Mouse (Mus musculus) left cerebral cortex, adult 11 months (tissue): ENCODE measurements around the gene Sec14l2.
"Not testable (repeated sequence)": the region's sequence is repeated elsewhere in the genome, so short reads cannot be mapped to it uniquely, and the experiment has no call there.

Experiments used
- DNase-seq: peaks from one replicate; pipeline ENCODE4 v3.0.0; 2022; ENCODE audit warnings: low spot score

Gene Sec14l2

GRCm38 (mm10) chr11:4133450-4133849 is 10.2 kb upstream of the Sec14l2 start:
- DNase-seq: no peak

DNA sequence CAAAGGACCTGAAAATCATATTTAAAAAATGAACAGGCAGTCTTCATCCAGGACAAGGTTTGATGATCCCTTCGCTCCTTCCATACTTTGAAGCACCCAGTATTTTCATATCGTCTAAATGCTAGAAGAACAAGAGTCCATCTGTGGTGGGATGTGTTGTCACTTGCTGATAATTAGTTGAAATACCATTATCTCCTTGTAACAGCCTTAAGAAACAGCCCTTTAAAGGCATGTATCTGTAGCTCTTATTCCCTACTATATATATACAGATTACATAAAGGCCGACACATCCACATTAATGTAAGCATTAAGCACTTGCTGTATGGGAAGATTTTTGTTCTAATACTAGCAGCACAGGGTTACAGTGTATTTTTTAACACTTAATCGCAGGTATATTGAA is 5.2 kb upstream of the Sec14l2 start:
- not testable (repeated sequence) for DNase-seq

DNA sequence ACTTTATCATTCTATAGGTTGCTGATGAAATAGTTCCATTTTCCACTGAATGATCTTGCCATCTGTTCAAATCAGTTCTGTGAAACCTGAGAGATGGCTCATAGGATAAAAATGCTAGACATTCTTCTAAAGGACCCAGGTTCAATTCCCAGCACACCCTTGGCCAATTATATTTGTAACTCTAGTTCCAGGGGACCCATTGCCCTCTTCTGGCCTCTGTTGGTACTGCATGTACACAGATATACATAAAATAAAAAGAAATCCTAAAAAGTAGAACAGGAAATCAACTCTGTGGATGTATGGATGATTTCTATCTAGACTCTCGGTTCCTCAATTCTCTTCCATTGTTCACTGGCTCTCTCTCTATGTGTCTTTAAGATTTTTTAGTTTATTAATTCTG is 3.8 kb upstream of the Sec14l2 start:
- no peak for DNase-seq

DNA sequence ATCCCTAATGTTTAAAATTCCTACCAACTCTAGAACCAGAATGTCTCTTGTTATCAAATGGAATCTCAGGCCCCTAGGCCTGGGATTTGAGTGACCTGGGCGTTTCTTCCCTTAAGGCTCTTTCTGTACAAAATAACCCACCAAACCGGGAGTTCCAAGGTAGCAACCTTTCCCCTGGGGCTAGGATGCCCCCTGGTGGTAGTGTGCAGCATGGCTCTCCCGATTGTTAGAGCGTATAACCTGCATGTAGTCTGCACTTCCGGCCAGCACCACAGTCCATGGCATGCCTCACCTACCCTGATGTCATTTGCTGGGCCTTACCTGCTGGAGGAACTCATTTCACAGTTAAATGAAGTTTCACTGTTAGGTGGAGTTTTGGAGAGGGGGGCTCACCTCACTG is 707 bp upstream of the Sec14l2 start:
- DNase-seq: no peak

DNA sequence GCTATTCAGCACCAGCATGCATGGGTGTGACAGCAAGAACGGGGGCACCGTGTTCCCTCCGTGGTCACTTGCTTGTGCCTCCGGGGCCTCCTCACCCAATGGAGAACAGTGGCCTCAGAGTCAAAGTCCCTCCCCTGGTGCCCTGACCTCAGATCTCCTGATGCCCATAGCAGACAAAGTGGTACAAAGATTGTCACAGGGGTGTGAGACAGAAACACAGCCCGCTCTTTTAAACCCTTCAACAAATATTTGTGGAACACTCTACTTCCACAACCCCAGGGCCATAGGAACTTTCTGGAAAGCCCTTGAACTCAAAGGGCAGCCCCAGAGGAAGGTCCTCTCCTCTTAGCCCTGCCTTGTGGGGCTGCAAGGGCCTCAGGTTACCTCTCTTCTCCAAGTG is 989 bp downstream of the Sec14l2 start:
- no peak for DNase-seq

DNA sequence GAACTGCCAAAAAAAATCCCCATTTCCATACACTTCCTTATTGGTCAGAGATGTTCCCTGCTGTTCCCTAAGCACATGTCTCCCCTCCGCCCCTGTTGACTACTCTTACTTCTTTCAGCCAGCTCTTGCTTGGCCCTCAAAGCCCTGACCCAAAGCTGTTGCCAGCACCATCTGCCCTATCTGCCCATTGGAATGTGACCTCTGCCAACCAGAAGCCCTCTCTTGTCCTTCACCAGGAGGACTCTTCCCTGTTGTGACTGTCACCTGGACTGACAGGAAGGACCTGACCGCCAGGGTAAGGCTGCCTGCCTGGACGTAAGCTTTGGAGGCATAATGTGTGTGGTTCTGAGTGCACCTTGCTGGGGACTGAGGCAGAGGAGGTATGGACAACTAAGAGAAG is 1.5 kb downstream of the Sec14l2 start:
- no peak for DNase-seq

- DNase-seq: no peak
Observed at GRCm38 (mm10) chr11:4119635-4120034, 3.6 kb downstream of the Sec14l2 start.

GRCm38 (mm10) chr11:4118081-4118921 is 4.9 kb downstream of the Sec14l2 start:
- no peak for DNase-seq

GRCm38 (mm10) chr11:4117372-4118071 is 5.7 kb downstream of the Sec14l2 start:
- no peak for DNase-seq

DNA sequence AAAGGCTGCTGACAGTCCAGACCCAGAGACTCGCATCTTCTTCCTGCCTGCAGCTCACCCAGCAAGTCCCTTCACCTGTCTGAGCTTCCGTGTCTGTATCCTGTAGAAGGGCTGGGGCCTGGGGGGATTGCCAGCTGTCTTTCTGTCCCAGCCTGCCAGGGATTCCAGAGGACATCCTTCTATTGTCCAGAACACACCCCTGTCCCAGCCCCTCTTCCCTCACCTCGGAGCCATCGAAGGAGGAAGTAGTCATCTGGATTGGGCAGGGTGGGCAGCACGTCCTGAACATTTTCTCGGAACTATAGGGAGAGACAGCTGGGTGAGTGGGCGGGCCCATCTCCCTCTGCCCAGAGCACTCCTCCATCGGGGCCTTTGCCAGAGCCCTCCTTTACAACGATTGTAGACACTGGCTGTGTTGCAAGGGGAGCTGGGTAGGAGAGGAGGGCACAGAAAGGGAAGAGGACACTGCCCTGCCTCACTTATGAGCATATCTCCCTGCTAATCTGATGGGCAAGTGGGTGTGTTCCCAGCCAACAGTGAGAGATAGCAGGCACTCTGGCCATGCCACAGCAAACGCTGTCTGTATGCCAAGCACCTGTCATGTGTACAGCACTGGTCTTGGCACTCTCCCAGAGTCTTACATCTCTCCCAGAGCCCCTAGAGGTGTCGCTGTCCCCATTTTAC is 6.6 kb downstream of the Sec14l2 start:
- no peak for DNase-seq

GRCm38 (mm10) chr11:4115407-4115806 is 7.8 kb downstream of the Sec14l2 start:
- no peak for DNase-seq

GRCm38 (mm10) chr11:4114541-4114940 is 8.7 kb downstream of the Sec14l2 start:
- not testable (repeated sequence) for DNase-seq

DNA sequence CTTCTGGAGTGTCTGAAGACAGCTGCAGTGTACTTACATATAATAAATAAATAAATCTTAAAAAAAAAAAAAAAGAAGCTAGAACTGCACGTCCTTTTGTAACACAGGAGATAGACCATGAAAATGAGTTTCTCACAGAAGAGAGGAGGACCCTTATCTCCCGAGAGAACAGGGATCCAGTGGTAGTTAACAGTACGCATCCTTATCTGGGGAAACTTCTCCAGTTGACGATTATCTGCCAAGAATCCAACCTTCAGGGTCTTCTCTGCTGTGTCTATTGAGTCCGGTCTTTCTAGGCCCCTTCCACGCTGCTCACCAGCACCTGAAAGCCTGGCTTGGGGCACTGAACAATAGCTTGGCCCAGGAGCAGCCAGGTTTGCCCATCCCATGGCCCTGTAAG is 9.2 kb downstream of the Sec14l2 start:
- DNase-seq: no peak

DNA sequence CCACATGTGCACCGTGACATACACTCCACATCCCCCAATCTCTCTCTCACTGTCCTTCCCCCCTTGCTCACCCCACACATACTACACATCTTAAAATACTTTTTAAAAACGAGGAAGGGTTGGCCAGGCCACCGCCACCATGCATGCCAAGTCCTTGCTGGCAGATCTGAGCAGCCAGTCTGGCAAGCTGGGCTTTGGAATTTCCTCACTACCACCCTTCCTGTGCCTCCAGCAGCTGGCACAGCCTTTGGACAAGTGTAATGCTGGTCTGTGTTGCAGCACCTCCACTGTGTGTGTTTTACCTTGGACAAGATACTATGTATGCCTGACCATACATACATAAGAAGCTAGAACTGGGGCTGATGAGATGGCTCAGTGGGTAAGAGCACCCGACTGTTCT is 9.7 kb downstream of the Sec14l2 start:
- no peak for DNase-seq

- no peak for DNase-seq
Observed at GRCm38 (mm10) chr11:4112861-4113260, 10.4 kb downstream of the Sec14l2 start.

DNA sequence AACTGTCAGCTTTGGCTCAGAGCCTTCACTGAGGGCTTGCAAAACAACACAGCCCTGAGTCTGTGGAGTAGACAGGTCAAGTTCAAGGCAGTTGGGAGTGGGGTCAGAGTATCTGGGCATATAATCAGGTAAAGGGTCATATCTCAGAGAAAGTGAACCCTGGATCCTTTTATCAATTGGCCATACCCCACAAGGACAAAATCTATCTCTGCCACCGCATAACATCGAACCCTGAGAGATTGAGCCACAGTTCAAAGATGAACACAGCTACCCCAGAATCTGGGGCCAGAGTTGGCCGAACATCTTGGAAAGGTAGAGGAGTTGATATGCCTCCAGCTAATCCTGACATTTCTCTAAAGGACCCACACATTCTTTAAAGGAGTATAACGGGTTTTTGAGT is 11.2 kb downstream of the Sec14l2 start:
- no peak for DNase-seq

DNA sequence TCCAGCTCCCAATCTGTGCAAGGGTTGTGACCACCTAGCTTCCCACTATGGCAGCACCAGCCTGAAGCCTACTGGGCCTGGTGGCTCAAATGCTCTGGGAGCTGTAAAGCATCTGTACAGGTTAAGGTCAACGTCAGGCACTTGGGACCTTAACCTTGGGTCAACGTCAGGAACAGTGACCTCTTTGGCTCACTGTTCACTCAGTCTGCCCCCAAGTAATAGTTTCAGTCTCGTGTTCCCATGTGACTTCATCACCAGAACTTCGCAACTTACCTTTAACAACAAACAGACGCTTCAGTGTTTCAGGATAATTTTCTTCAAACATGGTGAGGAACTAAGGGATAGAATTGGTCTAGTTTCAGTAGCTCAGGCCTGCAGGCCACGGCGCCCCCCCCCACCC is 14.5 kb downstream of the Sec14l2 start:
- no peak for DNase-seq

GRCm38 (mm10) chr11:4107901-4108300 is 15.3 kb downstream of the Sec14l2 start:
- not testable (repeated sequence) for DNase-seq

DNA sequence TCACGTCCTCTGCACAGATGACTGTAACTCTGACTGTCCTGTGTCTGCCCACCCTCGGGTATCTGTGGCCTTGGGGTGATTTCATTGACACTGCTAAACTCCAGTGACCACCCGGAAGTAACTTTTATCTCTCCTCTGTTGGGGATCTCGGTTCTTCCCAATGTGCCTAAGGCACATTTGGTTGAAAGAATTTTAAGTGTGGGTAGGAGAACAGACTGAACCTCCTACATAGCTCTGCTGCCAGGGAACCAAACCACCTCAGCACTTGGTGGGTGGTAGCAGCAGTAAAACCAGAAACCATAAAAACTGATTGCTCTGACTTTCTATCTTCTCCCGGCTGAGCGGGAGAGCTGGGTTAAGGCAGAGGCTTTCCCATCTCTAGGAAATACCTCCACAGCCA is 17.8 kb downstream of the Sec14l2 start:
- DNase-seq: no peak

- no peak for DNase-seq
Observed at GRCm38 (mm10) chr11:4104989-4105388, 18.2 kb downstream of the Sec14l2 start.

- no peak for DNase-seq
Observed at GRCm38 (mm10) chr11:4103522-4103921, 19.7 kb downstream of the Sec14l2 start.

- DNase-seq: no peak
Observed at GRCm38 (mm10) chr11:4101851-4102250, 21.4 kb downstream of the Sec14l2 start.

- no peak for DNase-seq
Observed at GRCm38 (mm10) chr11:4099447-4099846, 23.8 kb downstream of the Sec14l2 start.
